Mouse (Mus musculus) testis, adult 2 months (tissue): ENCODE data around the gene Wdr91.

Experiments used
- CTCF ChIP-seq: fragments of 200-500 bp; IDR thresholded peaks from 2 replicates; pipeline ENCODE4 v1.5.1; 2012; ENCODE audit warnings: low read depth, mild to moderate bottlenecking, inconsistent platforms, low read length, moderate library complexity; ENCODE audit not compliant: control insufficient read depth, insufficient read depth, insufficient replicate concordance
- POLR2A ChIP-seq: fragments of 200-500 bp; IDR thresholded peaks from 2 replicates; pipeline ENCODE4 v1.6.1; 2012; ENCODE audit warnings: low read depth, mild to moderate bottlenecking, inconsistent platforms, low read length, moderate library complexity; ENCODE audit not compliant: control insufficient read depth

DNA sequence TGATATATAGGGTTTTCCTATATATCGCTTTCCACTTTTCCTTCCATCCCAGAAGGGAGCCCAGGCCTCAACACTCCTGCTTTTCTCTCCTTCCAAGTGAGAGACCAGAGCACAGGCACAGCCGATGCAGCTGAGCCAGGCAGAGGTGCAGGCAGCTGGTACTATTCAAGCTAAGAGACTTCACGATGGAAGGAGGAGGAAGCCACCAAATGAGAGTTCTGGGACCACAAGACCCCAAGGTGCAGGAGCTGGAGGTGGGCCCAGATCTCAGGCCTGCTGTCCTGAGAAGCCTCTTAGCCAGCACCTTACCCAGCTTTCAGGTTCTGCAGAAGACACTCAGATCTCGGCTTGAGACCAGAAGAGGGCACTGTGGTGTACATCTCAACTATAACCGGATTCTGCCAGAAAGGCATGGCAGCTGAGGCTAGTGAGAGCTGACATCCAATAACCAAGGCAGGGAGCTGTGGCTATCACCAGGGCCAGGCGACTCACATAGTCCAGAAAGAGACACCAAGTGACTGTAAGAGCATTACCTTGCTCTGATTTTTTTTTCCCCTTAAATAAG lies 30.7 kb downstream of the Wdr91 start:
- TF ChIP-seq CTCF, result peak; percentile 5; the same call in 1 of the 2 replicates
- no peak for TF ChIP-seq POLR2A
